Mouse (Mus musculus) megakaryocyte, embryonic 14.5 days (primary cell): Measurements from ENCODE around the gene Galnt2.

ENCODE experiments used
- FLI1 ChIP-seq: IDR thresholded peaks from 2 replicates; pipeline ENCODE4 v1.6.1; 2012; ENCODE audit warnings: low read length, inconsistent platforms, mixed read lengths
- GATA1 ChIP-seq: IDR thresholded peaks from 3 replicates; pipeline ENCODE4 v1.6.1; 2012; ENCODE audit warnings: mixed read lengths, low read length, inconsistent platforms, borderline replicate concordance

- TF ChIP-seq GATA1: no peak
- TF ChIP-seq FLI1: no peak
These were observed 72.2 kb downstream of the Galnt2 start for GRCm38 (mm10) chr8:124303211-124303902.
